Mouse (Mus musculus) testis, adult 2 months (tissue): ENCODE results near the gene Mcm9.

Experiments
- CTCF ChIP-seq: fragments of 200-500 bp; IDR thresholded peaks from 2 replicates; pipeline ENCODE4 v1.5.1; 2012; ENCODE audit warnings: low read depth, mild to moderate bottlenecking, inconsistent platforms, low read length, moderate library complexity; ENCODE audit not compliant: control insufficient read depth, insufficient read depth, insufficient replicate concordance
- POLR2A ChIP-seq: fragments of 200-500 bp; IDR thresholded peaks from 2 replicates; pipeline ENCODE4 v1.6.1; 2012; ENCODE audit warnings: low read depth, mild to moderate bottlenecking, inconsistent platforms, low read length, moderate library complexity; ENCODE audit not compliant: control insufficient read depth

GRCm38 (mm10) chr10:53525265-53525976, 104.8 kb downstream of the Mcm9 start:
- TF ChIP-seq POLR2A (no peak), CTCF (no peak)
